Mouse (Mus musculus): ENCODE measurements around the gene Gm11168. TPM values are rescaled to one million over a fixed set of nuclear protein-coding genes. Genes with fewer than 3 reads are reported as not detected.
"Not testable (repeated sequence)": the region's sequence is repeated elsewhere in the genome, so short reads cannot be mapped to it uniquely, and the experiment has no call there.

The Gm11168 gene
- total RNA-seq, 2 experiments from 2014 or later = not detected

DNA sequence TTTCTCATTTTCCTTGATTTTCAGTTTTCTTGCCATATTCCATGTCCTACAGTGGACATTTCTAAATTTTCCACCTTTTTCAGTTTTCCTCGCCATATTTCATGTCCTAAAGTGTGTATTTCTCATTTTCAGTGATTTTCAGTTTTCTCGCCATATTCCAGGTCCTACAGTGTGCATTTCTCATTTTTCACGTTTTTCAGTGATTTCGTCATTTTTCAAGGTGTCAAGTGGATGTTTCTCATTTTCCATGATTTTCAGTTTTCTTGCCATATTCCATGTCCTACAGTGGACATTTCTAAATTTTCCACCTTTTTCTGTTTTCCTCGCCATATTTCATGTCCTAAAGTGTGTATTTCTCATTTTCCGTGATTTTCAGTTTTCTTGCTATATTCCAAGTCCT is 22.5 kb downstream of the Gm11168 start:
- peak in 1 of 2 experiments; percentile 36 for DNase-seq

DNA sequence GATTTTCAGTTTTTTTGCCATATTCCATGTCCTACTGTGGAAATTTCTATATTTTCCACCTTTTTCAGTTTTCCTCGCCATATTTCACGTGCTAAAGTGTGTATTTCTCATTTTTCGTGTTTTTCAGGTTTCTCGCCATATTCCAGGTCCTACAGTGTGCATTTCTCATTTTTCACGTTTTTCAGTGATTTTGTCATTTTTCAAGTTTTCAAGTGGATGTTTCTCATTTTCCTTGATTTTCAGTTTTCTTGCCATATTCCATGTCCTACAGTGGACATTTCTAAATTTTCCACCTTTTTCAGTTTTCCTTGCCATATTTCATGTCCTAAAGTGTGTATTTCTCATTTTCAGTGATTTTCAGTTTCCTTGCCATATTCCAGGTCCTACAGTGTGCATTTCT is 23.0 kb downstream of the Gm11168 start:
- not testable (repeated sequence) for DNase-seq

DNA sequence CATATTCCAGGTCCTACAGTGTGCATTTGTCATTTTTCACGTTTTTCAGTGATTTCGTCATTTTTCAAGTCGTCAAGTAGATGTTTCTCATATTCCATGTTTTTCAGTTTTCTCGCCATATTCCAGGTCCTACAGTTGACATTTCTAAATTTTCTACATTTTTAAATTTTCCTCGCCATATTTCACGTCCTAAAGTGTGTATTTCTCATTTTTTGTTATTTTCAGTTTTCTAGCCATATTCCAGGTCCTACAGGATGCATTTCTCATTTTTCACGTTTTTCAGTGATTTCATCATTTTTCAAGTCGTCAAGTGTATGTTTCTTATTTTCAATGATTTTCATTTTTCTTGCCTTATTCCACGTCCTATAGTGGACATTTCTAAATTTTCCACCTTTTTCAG is 23.6 kb downstream of the Gm11168 start:
- DNase-seq = not testable (repeated sequence)

DNA sequence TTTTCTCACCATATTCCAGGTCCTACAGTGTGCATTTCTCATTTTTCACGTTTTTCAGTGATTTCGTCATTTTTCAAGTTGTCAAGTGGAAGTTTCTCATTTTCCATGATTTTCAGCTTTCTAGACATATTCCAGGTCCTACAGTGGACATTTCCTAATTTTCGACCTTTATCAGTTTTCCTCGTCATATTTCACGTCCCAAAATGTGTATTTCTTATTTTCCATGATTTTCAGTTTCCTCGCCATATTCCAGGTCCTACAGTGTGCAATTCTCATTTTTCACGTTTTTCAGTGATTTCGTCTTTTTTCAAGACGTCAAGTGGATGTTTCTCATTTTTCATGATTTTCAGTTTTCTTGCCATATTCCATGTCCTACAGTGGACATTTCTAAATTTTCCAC is 24.1 kb downstream of the Gm11168 start:
- not testable (repeated sequence) for DNase-seq

DNA sequence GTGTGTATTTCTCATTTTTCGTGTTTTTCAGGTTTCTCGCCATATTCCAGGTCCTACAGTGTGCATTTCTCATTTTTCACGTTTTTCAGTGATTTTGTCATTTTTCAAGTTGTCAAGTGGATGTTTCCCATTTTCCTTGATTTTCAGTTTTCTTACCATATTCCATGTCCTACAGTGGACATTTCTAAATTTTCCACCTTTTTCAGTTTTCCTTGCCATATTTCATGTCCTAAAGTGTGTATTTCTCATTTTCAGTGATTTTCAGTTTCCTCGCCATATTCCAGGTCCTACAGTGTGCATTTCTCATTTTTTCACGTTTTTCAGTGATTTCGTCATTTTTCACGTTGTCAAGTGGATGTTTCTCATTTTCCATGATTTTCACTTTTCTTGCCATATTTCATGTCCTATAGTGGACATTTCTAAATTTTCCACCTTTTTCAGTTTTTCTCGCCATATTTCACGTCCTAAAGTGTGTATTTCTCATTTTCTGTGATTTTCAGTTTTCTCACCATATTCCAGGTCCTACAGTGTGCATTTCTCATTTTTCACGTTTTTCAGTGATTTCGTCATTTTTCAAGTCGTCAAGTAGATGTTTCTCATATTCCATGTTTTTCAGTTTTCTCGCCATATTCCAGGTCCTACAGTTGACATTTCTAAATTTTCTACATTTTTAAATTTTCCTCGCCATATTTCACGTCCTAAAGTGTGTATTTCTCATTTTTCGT is 26.3 kb downstream of the Gm11168 start:
- DNase-seq = not testable (repeated sequence)

DNA sequence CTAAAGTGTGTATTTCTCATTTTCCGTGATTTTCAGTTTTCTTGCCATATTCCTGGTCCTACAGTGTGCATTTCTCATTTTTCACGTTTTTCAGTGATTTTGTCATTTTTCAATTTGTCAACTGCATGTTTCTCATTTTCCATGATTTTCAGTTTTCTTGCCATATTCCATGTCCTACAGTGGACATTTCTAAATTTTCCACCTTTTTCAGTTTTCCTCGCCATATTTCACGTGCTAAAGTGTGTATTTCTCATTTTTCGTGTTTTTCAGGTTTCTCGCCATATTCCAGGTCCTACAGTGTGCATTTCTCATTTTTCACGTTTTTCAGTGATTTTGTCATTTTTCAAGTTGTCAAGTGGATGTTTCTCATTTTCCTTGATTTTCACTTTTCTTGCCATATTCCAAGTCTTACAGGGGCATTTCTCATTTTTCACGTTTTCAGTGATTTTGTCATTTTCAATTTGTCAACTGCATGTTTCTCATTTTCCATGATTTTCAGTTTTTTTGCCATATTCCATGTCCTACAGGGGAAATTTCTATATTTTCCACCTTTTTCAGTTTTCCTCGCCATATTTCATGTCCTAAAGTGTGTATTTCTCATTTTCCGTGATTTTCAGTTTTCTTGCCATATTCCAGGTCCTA is 27.7 kb downstream of the Gm11168 start:
- peak in 1 of 2 experiments; percentile 10 for DNase-seq

DNA sequence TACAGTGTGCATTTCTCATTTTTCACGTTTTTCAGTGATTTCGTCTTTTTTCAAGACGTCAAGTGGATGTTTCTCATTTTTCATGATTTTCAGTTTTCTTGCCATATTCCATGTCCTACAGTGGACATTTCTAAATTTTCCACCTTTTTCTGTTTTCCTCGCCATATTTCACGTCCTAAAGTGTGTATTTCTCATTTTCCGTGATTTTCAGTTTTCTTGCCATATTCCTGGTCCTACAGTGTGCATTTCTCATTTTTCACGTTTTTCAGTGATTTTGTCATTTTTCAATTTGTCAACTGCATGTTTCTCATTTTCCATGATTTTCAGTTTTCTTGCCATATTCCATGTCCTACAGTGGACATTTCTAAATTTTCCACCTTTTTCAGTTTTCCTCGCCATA is 31.2 kb downstream of the Gm11168 start, which contains the start of gene Gm17535:
Gene Gm17535 (plus strand): TSS at position 301 of the 400 bp plus-strand sequence.
- not testable (repeated sequence) for DNase-seq

DNA sequence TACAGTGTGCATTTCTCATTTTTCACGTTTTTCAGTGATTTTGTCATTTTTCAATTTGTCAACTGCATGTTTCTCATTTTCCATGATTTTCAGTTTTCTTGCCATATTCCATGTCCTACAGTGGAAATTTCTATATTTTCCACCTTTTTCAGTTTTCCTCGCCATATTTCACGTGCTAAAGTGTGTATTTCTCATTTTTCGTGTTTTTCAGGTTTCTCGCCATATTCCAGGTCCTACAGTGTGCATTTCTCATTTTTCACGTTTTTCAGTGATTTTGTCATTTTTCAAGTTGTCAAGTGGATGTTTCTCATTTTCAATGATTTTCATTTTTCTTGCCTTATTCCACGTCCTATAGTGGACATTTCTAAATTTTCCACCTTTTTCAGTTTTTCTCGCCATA is 33.4 kb downstream of the Gm11168 start, which contains the start of gene Gm10715:
Gene Gm10715 (plus strand): TSS at position 301 of the 400 bp plus-strand sequence.
- not testable (repeated sequence) for DNase-seq

DNA sequence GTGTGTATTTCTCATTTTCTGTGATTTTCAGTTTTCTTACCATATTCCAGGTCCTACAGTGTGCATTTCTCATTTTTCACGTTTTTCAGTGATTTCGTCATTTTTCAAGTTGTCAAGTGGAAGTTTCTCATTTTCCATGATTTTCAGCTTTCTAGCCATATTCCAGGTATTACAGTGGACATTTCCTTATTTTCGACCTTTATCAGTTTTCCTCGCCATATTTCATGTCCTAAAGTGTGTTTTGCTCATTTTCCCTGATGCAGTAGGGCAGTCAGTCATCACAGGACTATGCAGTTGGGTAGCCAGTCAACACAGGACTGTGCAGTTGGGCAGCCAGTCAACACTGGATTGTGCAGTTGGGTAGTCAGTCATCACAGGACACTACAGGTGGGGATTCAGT is 35.0 kb downstream of the Gm11168 start:
- DNase-seq = not testable (repeated sequence)

Small RNA genes lying within 50 kb of the gene (microRNA-seq; reads per million reads assigned to microRNA genes)
- gene Mir101c = not detected

Other genes with a start within 250 kb of the Gm11168 start
- gene Gm10722, start 2.4 kb upstream of the Gm11168 start, total RNA-seq (2021) = not detected
- 1 to 10 TPM in 1 of 2 experiments, under 1 TPM in 1; 0.49 to 1.6 TPM for gene Gm10721, start 9.8 kb downstream of the Gm11168 start, total RNA-seq (2021)
- not detected for gene Gm10720, start 12.3 kb downstream of the Gm11168 start, total RNA-seq (2021)
- 1 to 10 TPM; 3.0 to 4.3 TPM for gene Gm10719, start 14.1 kb downstream of the Gm11168 start, total RNA-seq (2021)
- 1 to 10 TPM; 3.0 to 4.0 TPM for gene Gm10718, start 20.2 kb downstream of the Gm11168 start, total RNA-seq (2021)
- 1 to 10 TPM in 1 of 2 experiments, under 1 TPM in 1; 0.59 to 1.7 TPM for gene Gm10717, start 22.1 kb downstream of the Gm11168 start, total RNA-seq (2021)
- gene Gm17535, start 31.3 kb downstream of the Gm11168 start, total RNA-seq (2021) = not detected
- gene Gm10715, start 33.5 kb downstream of the Gm11168 start, total RNA-seq (2021) = not detected